Mouse (Mus musculus) mature B cell (primary cell): ENCODE measurements around the gene Pcsk4.
"Not testable (repeated sequence)": the region's sequence is repeated elsewhere in the genome, so short reads cannot be mapped to it uniquely, and the experiment has no call there.

Source experiments
- in situ Hi-C: fragments of 300-500 bp; cut with MboI; formaldehyde crosslinking; loops from 2 replicates; pipeline ENCODE4 v1.14.3; 2019

Gene Pcsk4

GRCm38 (mm10) chr10:80348244-80348781 lies 19.0 kb upstream of the Pcsk4 start, which contains the start of gene Adamtsl5:
Gene Adamtsl5, minus strand, starts transcription at chr10:80348412.
- in situ Hi-C loops, result no loop called here

- in situ Hi-C loops, result no loop called here
These were observed 18.2 kb upstream of the Pcsk4 start for GRCm38 (mm10) chr10:80347514-80347967.

GRCm38 (mm10) chr10:80345929-80346328 lies 16.6 kb upstream of the Pcsk4 start:
- in situ Hi-C loops, result not testable (repeated sequence)

GRCm38 (mm10) chr10:80345122-80345521 lies 15.8 kb upstream of the Pcsk4 start:
- in situ Hi-C loops, result no loop called here

GRCm38 (mm10) chr10:80344131-80344661 lies 14.9 kb upstream of the Pcsk4 start:
- in situ Hi-C loops, result no loop called here

- in situ Hi-C loops, result no loop called here
These were observed 14.2 kb upstream of the Pcsk4 start for GRCm38 (mm10) chr10:80343425-80343895.

GRCm38 (mm10) chr10:80342749-80343424 lies 13.6 kb upstream of the Pcsk4 start:
- in situ Hi-C loops, result no loop called here

GRCm38 (mm10) chr10:80342305-80342748 lies 13.0 kb upstream of the Pcsk4 start:
- in situ Hi-C loops, result no loop called here

- in situ Hi-C loops, result no loop called here
These were observed 12.4 kb upstream of the Pcsk4 start for GRCm38 (mm10) chr10:80341491-80342304.

- in situ Hi-C loops, result no loop called here
These were observed 11.7 kb upstream of the Pcsk4 start for GRCm38 (mm10) chr10:80341026-80341425.

GRCm38 (mm10) chr10:80339941-80340750 lies 10.8 kb upstream of the Pcsk4 start:
- in situ Hi-C loops, result no loop called here

GRCm38 (mm10) chr10:80336263-80336662 lies 7.0 kb upstream of the Pcsk4 start:
- in situ Hi-C loops, result no loop called here

- in situ Hi-C loops, result no loop called here
These were observed 3.3 kb upstream of the Pcsk4 start for GRCm38 (mm10) chr10:80332525-80332989.

- in situ Hi-C loops, result no loop called here
These were observed 2.6 kb upstream of the Pcsk4 start for GRCm38 (mm10) chr10:80331636-80332524.

GRCm38 (mm10) chr10:80330888-80331287 lies 1.6 kb upstream of the Pcsk4 start:
- in situ Hi-C loops, result no loop called here

GRCm38 (mm10) chr10:80330084-80330483 lies 786 bp upstream of the Pcsk4 start:
- in situ Hi-C loops, result no loop called here

GRCm38 (mm10) chr10:80325045-80325444 lies 4.3 kb downstream of the Pcsk4 start:
- in situ Hi-C loops, result no loop called here

- in situ Hi-C loops, result no loop called here
These were observed 4.9 kb downstream of the Pcsk4 start for GRCm38 (mm10) chr10:80324120-80325037.
